Mouse (Mus musculus): Measurements from ENCODE around the gene Dmtf1.
"Not testable (repeated sequence)": the region's sequence is repeated elsewhere in the genome, so short reads cannot be mapped to it uniquely, and the experiment has no call there.

Gene Dmtf1

DNA sequence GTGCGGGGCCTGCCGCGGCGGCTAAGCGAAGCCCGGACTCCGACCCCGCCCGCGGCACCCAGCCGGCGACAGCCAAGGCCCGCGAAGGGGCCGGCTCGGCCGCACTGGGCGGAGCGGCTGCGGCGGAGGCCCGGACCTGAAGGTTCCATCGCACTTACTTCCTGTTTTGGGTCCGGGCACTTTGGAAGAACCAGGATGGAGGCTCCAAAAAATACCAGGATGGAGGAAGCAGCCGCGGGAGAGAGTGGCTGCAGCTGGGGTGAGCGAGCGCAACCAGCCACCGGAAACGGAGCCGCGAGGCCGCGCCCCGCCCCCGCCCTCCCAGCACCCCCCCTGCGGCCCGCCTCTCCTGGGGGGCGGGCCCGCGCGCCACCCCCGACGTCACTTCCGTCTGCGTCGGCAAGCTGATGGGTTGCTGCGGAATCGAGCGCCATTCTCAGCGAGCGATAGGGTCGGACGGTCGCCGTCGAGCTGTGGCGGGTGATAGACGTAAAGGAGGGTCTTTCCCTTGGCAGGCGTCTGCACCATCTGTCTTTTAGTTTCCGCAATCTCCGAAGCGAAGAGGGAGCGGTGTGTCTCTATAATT lies at the start of gene Dmtf1:
Gene Dmtf1 (minus strand): TSS at position 321 of the 586 bp plus-strand sequence.
- peak; percentile 93 for DNase-seq

DNA sequence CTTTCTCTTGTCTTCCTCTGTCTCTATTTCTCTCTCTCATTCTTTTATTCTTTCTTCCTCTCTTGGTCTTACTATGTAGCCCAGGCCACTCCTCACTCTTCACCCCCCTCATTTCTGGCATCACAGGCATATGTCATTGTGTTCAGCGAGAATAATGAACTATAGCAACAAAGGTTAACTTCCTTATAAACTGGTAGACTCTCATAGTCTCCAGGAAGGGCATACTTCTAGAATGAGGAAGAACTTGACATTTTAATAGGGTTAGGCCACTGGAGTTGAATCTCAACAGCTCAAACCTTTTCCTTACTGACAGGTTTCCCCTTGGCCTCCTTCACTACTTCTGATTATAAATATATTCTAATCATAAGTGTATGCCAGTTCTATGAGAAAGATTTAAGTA lies 24.9 kb upstream of the Dmtf1 start:
- no peak for DNase-seq

DNA sequence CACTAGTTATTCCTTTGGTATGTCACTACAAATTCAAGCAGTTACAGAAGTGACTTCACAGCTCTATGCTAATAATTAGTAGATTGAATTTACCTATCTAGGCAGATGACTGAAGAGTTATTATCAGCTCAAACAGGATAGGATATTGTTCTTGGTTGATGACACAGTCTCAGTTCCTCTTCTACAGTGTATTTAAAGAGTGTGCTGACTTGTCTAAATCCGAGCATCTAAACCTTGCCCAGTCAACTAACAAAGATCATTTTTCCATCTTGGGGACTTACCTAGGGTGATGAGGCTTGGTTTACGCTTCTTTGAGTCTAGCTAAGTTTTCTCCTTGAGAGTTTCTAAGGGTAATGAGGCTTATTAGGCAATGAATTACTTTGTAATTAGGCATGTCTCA lies 11.7 kb upstream of the Dmtf1 start:
- no peak for DNase-seq

DNA sequence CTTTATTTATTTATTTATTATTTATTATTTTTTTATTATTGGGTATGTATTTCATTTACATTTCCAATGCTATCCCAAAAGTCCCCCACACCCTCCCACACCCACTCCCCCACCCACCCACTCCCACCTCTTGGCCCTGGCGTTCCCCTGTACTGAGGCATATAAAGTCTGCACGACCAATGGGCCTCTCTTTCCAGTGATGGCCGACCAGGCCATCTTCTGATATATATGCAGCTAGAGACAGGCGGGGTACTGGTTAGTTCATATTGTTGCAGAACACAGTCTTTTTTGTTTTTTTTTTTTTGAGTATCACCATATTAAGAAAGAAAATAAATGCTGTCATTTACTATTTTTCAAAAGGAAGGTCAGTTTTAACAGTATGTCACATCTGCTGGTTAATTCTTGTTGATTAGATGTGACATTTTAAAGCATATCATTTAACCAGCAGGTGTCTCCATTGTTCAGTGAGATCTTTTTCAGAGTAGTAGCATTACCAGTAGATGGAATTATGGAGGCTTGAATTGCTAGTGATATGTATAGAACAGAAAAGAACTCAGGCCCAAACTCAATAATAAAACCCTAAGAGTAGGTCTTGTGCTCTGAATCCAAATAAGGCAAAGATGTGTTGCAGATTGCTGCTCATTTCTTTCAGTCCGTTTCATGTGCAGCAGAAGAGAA lies 7.9 kb upstream of the Dmtf1 start:
- not testable (repeated sequence) for DNase-seq

DNA sequence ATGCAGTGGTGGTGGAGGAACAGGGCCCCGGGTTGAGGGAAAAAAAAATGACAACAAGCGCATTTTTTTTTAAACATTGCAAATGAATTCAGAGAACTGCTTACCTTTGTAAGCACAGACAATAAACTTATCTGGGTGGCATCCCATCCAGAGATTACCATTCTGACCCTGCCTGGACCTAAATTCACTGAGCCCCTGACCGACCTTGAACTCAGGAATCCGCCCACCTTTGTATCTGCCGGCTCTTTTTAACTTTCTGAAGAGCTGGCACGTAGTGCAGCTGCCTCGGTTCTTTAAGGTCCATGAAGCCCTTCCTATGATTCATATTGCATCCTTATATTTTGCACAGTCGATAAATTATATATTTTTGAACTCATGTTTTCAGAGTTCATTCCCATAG lies 4.8 kb upstream of the Dmtf1 start:
- no peak for DNase-seq

DNA sequence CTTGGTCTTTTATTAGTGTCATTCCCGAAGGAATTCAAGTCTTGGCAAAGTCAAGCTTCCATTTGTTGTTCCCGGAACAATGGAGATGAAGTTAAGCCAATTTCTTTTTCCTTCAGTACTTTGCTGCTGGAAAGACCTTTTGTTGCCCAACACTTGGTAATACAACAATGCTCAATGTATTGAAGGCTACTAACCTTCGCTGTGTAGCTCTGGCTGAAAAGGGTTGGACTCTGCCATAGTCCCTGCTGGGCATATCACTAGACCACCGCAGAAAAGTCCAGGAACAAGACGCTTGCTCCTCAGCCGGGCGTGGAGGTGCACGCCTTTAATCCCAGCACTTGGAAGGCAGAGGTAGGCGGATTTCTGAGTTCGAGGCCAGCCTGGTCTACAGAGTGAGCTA lies 3.6 kb upstream of the Dmtf1 start:
- DNase-seq: not testable (repeated sequence)

DNA sequence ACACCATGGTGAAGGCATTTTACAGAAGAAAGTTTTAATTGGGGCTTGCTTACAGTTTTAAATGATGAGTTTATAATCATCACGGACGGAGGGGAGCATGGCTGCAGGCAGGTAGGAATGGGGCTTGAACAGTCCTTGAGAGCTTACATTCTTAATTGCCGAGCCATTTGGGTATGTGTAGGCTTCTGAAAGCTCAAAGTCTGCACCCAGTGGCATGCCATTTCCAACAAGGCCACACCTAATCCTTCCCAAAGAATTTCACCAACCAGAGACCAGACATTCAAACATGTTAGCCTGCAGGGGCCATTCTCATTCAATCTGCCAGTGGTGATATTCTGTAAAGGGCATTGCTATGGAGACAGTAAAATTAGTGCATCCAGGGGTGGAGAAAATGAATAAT lies 1.8 kb upstream of the Dmtf1 start:
- no peak for DNase-seq

DNA sequence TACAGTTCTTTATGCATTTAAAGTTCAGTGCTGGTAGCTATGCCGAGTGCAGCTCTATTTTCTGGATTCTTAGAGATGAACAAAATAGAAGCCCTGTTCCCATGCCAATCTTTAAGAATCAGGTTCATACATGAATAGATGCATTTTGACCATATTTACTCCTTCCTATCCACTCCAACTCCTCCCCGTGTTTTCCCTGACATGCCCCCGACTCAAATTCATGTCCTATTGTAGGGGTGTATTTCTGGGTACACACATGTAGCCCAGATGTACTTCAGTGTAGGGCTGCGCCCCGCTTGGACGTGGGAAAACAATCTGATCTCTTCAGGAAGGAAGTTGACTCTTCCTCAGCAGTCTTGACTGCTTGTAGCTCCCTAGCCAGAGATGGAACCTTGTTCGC lies 512 bp upstream of the Dmtf1 start:
- DNase-seq: peak; percentile 11

DNA sequence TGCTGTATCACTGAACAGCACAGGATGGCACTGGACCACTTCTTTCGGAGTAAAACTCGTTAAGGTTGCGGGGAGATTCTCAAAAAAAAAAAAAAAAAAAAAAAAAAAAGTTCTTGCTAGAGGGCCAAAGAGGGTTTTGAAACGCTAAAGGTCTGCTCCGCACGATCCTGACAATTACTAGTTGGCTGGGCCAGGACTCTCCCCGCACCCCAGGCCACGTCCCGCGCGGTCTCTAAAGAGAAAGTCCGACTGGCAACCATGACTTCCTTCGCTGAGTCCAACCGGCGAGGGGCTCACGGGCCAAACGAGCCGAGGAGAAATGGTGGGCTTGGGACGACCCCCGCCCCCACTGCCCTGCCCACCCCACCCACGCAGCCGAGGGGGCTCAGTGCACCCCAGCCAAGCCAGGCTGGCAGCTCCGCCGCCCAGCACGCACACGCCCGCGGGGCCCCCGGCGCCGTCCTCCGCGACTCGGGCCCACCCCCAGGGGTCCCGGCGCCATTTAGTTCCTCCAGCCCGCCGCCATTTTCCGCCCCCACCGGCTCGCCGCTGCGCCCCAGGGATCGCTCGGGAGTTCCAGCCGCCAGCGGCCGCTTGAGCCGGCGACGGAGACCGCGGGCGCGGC lies 633 bp downstream of the Dmtf1 start:
- peak; percentile 52 for DNase-seq

DNA sequence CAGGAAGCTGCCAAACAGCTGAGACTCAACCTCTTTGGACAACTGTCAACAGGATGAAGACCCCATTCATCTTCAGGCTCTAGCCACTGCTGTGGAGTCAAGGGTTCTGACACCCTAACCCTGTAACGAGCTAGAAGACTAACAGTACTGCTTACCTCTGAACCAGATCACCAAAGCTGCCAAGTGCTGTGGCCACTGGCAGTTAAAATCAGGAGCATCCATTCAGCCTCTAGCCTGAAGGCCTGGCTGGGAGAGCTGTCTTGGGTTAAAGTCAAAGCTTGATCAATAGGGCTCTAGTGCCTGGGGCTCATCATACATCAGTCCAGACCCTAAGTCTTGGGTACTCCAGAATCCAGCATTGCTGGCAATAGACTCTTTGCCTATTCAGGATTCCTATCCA lies 4.2 kb downstream of the Dmtf1 start:
- no peak for DNase-seq

DNA sequence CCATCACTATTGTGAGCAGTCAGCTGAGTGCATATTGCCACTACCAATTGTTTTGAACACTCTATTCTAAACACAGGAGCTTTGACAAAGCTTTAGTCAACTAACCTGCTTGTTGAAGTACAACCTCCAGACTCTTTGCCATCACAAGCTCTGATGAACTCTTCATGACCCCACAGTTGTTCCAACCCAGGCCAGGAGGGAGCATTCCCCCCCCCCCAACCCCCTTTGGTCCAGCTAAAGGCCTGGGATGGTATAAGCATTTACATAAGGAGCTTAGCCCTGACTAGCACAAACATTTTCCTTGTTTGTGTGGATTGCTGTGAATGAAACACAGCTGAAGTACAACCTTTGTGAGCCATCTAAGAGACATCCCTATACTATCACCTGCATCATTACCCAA lies 4.8 kb downstream of the Dmtf1 start:
- no peak for DNase-seq

DNA sequence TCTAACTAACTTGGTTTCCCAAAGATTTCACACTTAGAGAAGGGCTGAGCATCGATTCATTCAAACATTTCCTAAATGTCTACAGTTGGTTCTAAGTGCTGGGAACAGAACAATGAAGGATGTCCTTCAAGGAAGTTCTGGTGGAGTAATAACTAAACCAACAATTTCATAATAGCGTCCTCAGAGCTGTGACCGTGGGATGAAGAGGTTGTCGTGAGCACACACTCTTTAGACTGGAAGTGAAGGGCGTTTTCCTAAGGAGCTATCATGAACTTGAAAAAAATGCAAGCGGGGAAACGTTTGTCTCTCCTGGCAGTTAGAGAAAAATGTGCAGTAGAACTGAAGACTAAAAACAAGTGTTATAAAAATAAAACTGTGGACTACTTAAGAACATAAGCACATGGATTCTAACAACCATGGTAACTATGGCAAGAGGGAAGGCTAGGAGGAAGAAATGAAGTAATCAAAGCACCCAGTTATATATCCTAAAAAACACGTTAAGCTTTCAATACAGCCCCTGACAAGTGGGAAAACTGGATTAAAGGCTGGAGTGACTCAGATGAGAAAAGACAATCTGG lies 12.2 kb downstream of the Dmtf1 start:
- DNase-seq: no peak

DNA sequence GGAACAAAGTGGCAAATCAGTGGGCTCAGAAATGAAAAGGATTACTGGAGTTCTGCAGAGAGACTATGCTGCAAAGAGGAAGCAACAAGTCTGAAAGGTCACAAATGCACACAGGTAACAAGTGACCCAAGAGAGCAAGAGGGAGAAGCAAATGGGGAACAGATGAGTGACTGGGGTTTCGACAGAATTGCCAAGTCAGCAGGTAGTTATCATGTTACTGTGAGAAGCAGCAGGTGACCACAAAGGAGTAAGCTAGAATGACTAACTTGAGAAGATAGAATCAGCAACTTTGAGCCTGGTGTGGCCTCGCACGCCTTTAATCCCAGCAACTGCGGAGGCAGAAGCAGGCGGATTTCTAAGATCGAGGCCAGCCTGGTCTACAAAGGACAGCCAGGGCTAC lies 19.2 kb downstream of the Dmtf1 start:
- DNase-seq: no peak

DNA sequence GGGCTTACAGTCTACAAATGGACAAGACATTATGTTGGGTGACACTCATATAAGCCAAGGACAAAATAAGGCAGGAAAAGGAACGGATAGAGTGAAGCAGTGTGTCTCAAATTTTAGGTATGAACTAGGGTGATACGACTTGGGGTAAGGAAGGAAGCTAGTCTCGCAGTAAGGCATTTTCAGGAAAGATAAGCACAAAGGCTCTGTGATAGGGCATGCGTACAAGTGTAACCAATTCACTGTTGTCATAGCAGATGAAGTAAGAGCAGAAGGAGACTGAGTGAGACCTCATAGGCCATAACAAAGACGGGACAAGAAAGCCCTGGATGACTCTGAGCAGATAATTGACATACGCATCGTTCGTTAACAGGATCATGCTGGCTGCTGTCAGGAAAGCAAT lies 20.9 kb downstream of the Dmtf1 start:
- DNase-seq: no peak

DNA sequence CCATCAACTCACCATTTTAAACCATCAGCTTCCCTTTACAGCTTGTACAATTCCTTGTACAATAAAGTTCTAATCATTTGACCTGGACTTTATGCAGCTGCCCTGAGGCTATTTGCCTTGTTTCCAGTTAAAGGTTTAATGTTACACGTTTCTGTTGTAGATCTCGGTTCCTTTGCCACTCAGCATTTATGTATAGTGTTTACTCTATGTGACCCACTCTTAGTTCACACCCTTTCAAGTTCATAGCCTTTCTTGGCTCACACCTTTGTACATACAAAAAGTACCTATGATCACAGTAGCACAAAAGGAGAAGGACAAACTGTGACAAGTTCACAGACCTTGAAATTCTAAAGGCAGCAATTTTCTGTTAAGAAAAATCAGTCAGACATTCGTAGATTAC lies 26.0 kb downstream of the Dmtf1 start:
- DNase-seq: no peak

DNA sequence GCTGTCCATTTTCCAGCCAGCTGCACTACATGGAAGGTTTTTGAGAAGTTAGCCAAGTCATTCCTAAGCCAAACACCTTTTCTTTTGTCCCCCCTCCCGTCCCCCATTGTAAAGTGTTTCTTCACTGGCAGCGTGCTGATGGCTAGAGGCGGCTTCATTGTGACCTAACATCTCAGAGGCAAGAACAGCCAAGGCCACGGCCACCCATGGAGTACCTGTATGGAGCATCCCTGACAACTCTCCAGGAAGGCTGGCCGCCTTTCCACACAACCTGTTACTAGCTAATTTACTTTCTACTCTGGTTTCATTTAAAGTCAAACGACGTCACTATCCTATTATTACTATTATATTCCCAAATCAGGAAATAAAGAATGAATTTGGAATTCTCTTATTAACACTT lies 29.8 kb downstream of the Dmtf1 start:
- no peak for DNase-seq

DNA sequence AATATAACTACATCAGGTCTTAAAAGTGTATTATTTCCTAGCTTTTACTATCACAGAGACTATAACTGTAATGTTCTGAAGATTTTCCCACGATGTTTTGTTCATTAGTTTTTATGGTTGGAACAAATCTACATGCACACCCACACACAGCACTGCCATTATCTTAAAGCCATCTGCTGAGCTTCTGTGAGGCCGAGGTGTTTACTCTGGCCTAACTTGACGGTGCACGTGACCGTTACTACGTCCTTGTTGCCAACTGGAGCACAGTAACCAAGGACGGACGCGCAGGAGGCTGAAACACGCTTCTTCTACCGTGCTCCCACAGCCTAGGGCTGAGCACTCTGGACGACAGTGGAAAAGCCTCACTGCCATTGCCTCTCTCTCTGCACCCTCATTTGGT lies 33.0 kb downstream of the Dmtf1 start:
- DNase-seq: no peak

DNA sequence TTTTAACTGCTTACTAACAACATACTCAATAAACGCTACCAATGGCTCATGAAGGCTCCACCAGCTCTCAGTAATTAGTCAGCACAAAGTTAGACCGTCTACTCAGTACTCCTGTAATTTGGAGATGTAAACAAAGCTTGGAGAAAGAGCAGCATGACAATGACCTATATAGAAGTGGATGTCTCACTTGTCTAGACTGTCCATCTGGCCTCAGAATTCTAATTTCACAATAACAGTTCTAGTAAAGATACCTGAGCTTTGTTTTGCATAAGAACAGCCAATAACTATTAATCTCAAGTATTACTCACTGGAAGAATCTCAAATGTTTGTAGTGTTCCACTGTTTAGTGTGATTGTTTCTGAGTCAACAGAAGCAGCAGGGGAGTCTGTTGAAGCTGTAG lies 37.4 kb downstream of the Dmtf1 start:
- DNase-seq: no peak

DNA sequence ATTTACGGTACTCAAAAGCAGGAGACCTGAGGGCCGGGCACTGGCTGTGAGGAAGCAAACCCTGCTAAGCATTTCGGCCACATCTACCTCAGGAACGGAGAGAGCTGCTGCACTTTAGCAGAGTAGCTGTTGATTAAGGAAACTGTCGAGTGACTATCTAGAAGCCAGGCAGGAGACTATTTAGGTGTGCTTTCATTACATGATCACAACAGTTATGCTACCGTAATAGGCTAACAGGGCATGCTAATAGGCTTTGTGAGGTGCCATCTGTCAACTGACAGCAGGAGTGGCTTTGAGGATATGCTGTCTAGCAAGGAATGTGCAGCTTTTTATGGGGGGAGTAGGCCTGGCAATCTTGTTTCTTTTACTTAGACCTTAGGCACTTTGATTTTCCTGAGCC lies 47.4 kb downstream of the Dmtf1 start:
- no peak for DNase-seq

DNA sequence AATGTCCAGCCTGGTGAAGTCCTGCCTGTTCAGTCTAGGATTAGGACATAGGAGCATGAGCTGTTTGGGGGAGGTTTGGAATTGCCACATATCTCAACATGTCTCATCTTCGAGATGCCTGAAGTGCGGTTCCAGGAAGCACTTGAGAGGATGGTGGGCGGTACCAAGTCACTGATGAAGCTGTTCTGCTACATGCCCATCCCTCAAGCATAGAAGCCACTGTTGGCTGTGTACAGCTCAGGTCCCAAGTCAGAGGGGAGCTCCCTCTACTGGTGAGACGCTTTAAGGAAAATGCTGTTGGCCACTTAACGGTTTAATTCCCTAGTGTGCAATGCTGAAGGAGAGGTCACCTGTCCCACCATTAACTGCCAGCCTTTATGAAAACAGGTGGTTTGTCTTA lies 49.8 kb downstream of the Dmtf1 start:
- DNase-seq: peak; percentile 87

DNA sequence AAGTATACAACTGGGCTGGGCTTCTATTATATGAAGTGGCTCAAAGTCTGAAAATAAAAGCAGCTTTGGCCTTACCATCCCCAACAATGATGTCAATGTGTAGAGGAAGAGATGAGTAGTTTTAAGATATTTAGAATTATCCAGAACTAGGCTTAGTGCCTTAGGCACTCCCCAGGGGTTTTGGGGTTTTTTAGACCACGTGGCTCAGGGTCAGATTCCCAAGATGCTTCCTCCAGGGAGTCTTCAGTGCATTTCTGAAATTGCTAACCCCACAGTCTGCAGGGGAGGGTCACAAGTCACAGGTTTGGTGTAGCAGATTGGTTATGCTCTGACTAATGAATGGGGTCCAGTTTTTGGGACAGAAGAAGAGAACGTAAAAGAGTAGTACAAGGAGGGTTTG lies 50.3 kb downstream of the Dmtf1 start:
- DNase-seq: no peak

DNA sequence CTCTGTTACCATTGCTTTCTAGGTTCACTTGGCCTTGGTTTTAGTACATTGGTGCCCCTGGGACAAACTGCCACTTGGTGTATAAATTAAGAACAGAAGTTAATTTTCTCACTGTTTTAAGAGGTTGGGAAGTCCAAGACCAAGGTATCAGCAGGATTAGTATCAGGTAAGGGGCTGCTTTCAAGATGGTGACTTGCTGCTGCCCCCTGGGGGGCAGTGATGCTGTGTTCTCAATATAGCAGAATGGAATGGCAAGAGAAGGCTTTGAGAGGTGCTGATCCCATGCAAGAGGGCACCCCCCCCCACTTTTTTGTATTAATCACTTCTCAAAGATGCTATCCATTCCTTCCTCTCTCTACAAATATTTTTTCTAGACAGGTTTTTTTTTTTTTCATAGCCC lies 52.0 kb downstream of the Dmtf1 start:
- DNase-seq: no peak

DNA sequence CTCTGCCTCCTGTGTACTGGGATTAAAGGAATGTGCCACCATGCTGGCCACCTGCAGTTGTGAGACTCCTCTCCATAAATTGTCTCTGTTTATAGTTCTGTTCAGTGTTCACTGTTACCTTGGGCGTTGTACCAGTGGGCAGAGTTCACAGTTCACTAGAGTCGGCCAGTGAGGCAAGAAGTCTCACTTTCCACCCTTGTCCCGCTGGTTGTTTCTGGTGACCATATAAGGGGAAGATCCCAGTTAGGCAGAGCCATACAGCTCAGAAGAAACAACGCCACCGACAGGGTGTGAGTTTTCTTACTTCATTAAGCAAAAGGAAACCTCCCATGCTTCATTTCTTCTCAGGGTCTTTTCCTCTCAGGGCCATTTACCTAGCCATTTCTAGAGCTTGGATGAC lies 53.1 kb downstream of the Dmtf1 start:
- DNase-seq: no peak

DNA sequence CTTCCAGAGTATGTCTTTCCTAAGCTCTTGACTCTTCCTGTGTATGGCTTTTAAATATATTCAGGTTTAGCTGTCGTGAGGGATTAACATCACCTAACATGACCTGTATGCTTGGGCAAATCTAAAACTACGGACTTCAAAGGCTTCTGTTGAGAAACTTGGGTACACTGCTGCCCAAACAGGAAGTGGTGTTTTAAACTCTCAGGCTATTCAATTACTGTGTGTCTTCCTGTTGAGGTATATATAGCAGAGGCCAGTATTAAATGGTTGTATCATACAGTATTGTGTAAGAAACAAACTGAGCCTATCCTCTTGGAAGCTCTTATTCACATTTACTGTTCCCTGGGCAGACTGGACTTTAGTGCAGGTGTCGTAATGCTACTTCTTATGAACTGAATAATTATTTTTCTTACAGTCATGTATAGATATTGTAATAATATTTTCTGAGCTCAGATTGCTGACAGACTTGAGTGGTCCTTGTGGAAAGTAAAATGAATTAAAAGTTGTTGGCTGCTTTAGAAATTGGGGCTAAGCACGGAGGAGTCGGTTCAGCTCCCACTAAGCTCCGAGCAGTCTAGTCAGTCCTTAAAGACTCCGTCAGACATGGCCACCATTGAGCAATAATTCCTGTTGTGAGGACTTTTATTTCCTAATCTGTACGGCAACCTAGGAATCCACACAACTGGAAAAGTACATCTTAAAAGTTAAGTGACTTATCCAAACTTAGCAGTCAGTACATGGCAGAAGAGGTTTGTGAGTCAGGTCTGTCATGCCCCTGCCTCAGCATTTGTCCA lies 54.1 kb downstream of the Dmtf1 start:
- no peak for DNase-seq
